Mouse (Mus musculus): ENCODE results near the gene Btk. TPM values are rescaled to one million over a fixed set of nuclear protein-coding genes. Genes with fewer than 3 reads are reported as not detected.
A peak's percentile ranks its signal among the peaks of the same experiment; 100 is the strongest.
"Not testable (repeated sequence)": the region's sequence is repeated elsewhere in the genome, so short reads cannot be mapped to it uniquely, and the experiment has no call there.

Gene Btk
- polyA plus RNA-seq, 1 experiment, result 14.4 TPM

DNA sequence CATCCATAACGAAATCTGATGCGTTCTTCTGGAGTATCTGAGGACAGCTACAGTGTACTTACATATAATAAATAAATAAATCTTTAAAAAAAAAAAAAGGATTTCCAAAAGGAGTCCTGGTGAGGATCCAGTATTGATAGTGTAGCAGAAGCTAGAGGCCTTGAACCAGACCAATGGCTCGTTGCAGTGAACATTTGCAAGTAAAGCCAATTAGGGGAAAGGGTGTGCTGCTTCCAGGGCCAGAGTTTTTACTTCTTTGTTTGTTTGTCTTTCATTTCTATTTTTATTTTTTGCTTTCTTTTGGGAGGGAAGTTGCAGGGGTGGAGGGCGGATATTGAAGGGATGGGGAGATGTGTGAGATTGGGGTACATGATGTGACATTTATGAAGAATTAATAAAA lies 30.0 kb downstream of the Btk start:
- 95% methylated on average over 4 of the region's 4 CpGs for WGBS
- TF ChIP-seq POLR2A (IDR thresholded peaks at IDR 0.05; ENCODE audit: low read depth, low read length), result no peak
- TF ChIP-seq CTCF (IDR thresholded peaks at IDR 0.05; ENCODE audit: extremely low read depth, insufficient read depth, insufficient read length, insufficient replicate concordance), result no peak
- no peak overlapping the region for H3K4me3 ChIP-seq (ENCODE audit: extremely low read depth, insufficient read depth, insufficient read length)
- peaks cover 7% of the 10 kb centered on the region for H3K36me3 ChIP-seq (ENCODE audit: control insufficient read depth, insufficient read depth, low read length)
- H3K27ac ChIP-seq (ENCODE audit: insufficient read depth, low read length), result no peak overlapping the region
- H3K4me1 ChIP-seq (ENCODE audit: control insufficient read depth, insufficient read depth, insufficient read length), result no peaks in the 10 kb centered on the region
- DNase-seq (ENCODE audit: low read depth in 1 of 2, low spot score in 2 of 2), result no peak
- no peaks in the 10 kb centered on the region for H3K27me3 ChIP-seq (ENCODE audit: control insufficient read depth, insufficient read depth, low read length)

DNA sequence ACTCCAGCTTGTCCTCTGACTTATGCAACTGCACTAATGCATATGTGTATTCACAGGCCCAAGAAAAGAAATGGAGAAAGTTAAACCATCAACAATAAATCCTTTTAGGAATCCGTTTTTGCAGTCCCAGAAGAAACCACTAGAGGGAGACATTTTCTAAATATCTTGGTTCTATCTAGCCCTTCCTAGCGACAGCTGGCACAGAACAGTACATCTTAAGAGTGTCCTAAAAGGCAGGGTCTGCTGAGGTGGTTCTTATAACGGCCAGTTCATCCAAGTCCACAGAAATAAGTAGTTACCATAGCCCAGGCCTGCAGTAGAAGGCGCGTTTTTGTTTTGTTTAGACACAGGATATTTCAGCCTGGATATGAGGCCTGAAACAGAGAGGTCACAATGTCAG lies 32.5 kb downstream of the Btk start:
- TF ChIP-seq POLR2A (IDR thresholded peaks at IDR 0.05; ENCODE audit: low read depth, low read length), result no peak
- TF ChIP-seq CTCF (IDR thresholded peaks at IDR 0.05; ENCODE audit: extremely low read depth, insufficient read depth, insufficient read length, insufficient replicate concordance), result no peak
- DNase-seq (ENCODE audit: low read depth in 1 of 2, low spot score in 2 of 2), result no peak
- H3K36me3 ChIP-seq (ENCODE audit: control insufficient read depth, insufficient read depth, low read length), result peaks cover 10% of the 10 kb centered on the region
- no peaks in the 10 kb centered on the region for H3K27me3 ChIP-seq (ENCODE audit: control insufficient read depth, insufficient read depth, low read length)
- 29% methylated on average over 5 of the region's 5 CpGs for WGBS
- H3K27ac ChIP-seq (ENCODE audit: insufficient read depth, low read length), result no peak overlapping the region
- H3K4me3 ChIP-seq (ENCODE audit: extremely low read depth, insufficient read depth, insufficient read length), result no peak overlapping the region
- H3K4me1 ChIP-seq (ENCODE audit: control insufficient read depth, insufficient read depth, insufficient read length), result no peaks in the 10 kb centered on the region

DNA sequence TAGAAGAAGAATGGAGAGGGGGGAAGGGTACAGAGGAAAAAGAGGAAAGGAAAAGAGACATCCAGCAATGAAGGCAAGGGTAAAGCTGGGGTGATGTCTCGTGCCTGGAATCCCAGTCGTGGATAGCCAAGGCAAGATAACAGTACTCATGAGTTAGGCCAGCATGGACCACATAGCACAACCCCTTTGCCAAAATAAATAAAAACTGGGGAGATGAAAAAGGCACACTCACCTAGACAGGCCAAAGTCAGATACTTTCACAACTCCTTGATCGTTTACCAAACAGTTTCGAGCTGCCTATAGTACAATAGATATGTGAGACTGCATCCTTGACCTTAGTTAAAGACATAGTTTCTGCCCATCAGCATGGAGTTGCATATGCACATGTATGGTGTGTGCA lies 36.0 kb downstream of the Btk start:
- no peak overlapping the region for H3K4me3 ChIP-seq (ENCODE audit: extremely low read depth, insufficient read depth, insufficient read length)
- H3K36me3 ChIP-seq (ENCODE audit: control insufficient read depth, insufficient read depth, low read length), result peaks cover 7% of the 10 kb centered on the region; the same call in 1 of the 2 replicates
- TF ChIP-seq CTCF (IDR thresholded peaks at IDR 0.05; ENCODE audit: extremely low read depth, insufficient read depth, insufficient read length, insufficient replicate concordance) (no peak), POLR2A (IDR thresholded peaks at IDR 0.05; ENCODE audit: low read depth, low read length) (no peak)
- H3K27ac ChIP-seq (ENCODE audit: insufficient read depth, low read length), result no peak overlapping the region
- no peak for DNase-seq (ENCODE audit: low read depth in 1 of 2, low spot score in 2 of 2)
- 89% methylated on average over 4 of the region's 4 CpGs for WGBS
- H3K27me3 ChIP-seq (ENCODE audit: control insufficient read depth, insufficient read depth, low read length), result no peaks in the 10 kb centered on the region
- H3K4me1 ChIP-seq (ENCODE audit: control insufficient read depth, insufficient read depth, insufficient read length), result no peaks in the 10 kb centered on the region

DNA sequence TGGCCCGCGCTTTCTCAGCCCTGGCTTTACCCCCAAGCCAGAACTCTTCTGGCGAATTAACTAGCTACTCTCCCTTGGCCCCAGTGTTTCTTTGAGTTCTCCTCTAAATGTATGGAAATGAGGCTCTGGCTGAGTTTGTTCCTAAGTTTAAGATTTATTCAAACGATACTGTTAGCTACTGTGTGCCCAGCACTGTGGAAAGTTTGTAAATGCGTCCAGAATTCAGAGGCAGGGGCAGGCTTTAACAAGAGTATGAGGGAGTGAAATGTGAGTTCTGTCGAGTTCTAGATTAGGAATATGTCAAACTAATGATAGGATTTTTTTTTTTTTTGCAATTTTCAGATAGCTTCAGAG lies 41.4 kb downstream of the Btk start:
- no peak for DNase-seq (ENCODE audit: low read depth in 1 of 2, low spot score in 2 of 2)
- TF ChIP-seq POLR2A (IDR thresholded peaks at IDR 0.05; ENCODE audit: low read depth, low read length) (no peak), CTCF (IDR thresholded peaks at IDR 0.05; ENCODE audit: extremely low read depth, insufficient read depth, insufficient read length, insufficient replicate concordance) (no peak)
- H3K27ac ChIP-seq (ENCODE audit: insufficient read depth, low read length), result no peak overlapping the region
- WGBS, result 33% methylated on average over 6 of the region's 6 CpGs
- H3K4me3 ChIP-seq (ENCODE audit: extremely low read depth, insufficient read depth, insufficient read length), result peak overlapping the region; percentile 98
- no peaks in the 10 kb centered on the region for H3K36me3 ChIP-seq (ENCODE audit: control insufficient read depth, insufficient read depth, low read length)
- H3K27me3 ChIP-seq (ENCODE audit: control insufficient read depth, insufficient read depth, low read length), result no peaks in the 10 kb centered on the region
- peaks cover 2% of the 10 kb centered on the region; the same call in 1 of the 2 replicates for H3K4me1 ChIP-seq (ENCODE audit: control insufficient read depth, insufficient read depth, insufficient read length)

DNA sequence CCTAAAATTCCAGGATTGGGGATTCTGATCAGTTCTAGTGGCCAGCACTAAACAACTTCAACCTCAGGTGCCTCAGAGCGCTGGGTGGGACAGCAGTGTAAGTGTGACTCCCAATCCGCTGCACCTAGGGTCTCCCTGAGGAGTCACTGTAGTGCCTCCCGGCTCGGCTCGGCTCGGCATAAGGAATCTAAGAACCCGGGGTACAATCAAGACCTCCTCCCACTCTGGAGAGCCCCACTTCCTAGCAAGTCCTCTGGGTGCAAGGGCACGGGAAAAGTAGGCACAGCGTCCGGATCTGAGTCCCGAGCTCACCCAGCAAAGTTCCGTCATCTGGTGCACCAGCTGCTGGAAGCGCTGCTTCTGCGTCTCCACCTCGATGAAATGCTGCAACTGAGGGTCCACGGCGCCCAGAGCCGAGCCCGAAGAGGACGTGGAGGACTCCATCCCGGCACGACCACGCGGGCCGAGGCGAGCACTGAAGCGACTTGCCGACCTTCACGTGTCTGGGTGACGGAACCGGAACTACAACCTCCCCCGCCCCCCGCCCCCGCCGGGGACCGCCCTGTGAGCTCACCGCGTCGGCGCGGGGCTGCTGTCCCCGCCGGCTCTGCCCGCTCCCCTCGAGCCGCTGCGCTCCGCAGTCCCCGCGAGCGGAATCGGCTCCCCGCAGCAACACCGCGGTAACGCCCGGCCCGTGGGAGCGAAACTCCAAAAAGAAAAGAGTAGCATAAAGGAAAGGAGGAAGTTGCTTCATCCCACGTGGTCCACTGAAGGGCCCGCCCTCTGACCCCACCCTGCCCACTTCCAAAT lies 42.0 kb downstream of the Btk start, which contains the start of gene Timm8a1:
Gene Timm8a1, minus strand, starts transcription at position 721 of the 810 bp plus-strand sequence.
- Histone ChIP-seq H3K27ac (ENCODE audit: insufficient read depth, low read length) (peak within 1 kb of the TSS; percentile 97), H3K27me3 (ENCODE audit: control insufficient read depth, insufficient read depth, low read length) (no peaks in the 10 kb centered on the region), H3K36me3 (ENCODE audit: control insufficient read depth, insufficient read depth, low read length) (no peaks in the 10 kb centered on the region), H3K4me1 (ENCODE audit: control insufficient read depth, insufficient read depth, insufficient read length) (peaks cover 2% of the 10 kb centered on the region; the same call in 1 of the 2 replicates), H3K4me3 (ENCODE audit: extremely low read depth, insufficient read depth, insufficient read length) (peak within 1 kb of the TSS; percentile 98)
- 38% methylated on average over 34 of the region's 61 CpGs for WGBS
- peak; percentile 32 to 49 for DNase-seq (ENCODE audit: low read depth in 1 of 2, low spot score in 2 of 2)
- TF ChIP-seq POLR2A (IDR thresholded peaks at IDR 0.05; ENCODE audit: low read depth, low read length) (no peak), CTCF (IDR thresholded peaks at IDR 0.05; ENCODE audit: extremely low read depth, insufficient read depth, insufficient read length, insufficient replicate concordance) (no peak)

DNA sequence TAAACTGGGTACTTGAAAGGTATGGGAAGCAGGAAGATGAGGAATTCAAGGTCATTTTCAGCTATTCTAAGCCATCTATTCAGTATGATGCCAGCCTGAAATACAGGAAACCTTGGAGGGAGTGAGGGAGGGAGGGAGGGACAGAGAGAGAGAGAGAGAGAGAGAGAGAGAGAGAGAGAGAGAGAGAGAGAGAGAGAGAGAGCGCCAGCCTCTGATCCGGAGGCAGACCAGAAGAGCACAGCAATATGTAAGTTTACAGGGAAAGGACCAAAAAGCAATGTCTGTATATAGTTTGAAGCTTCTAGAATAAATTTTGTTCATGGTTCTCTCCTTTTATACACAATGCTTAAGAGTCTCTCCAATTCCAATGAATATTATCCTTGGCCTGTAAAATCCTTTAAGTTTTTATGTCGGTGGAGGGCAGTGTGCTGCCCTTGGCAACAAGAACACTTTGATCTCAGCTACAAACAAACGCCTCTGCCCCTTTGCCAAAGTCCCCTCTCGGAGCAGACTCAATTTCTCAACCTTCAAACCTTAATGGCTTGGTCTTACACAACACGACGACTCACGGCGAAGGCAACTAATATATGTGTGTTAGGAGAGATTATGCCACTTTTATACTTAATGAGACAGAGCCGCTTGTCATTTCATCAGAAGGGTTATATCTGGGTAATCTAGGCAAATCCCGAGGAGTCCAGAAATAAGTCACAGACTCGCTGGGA lies 42.8 kb downstream of the Btk start:
- WGBS, result 27% methylated on average over 12 of the region's 12 CpGs
- H3K4me3 ChIP-seq (ENCODE audit: extremely low read depth, insufficient read depth, insufficient read length), result peak overlapping the region; percentile 98
- no peaks in the 10 kb centered on the region for H3K27me3 ChIP-seq (ENCODE audit: control insufficient read depth, insufficient read depth, low read length)
- DNase-seq (ENCODE audit: low read depth in 1 of 2, low spot score in 2 of 2), result no peak
- TF ChIP-seq CTCF (IDR thresholded peaks at IDR 0.05; ENCODE audit: extremely low read depth, insufficient read depth, insufficient read length, insufficient replicate concordance) (no peak), POLR2A (IDR thresholded peaks at IDR 0.05; ENCODE audit: low read depth, low read length) (no peak)
- peaks cover 2% of the 10 kb centered on the region; the same call in 1 of the 2 replicates for H3K4me1 ChIP-seq (ENCODE audit: control insufficient read depth, insufficient read depth, insufficient read length)
- no peak overlapping the region for H3K27ac ChIP-seq (ENCODE audit: insufficient read depth, low read length)
- H3K36me3 ChIP-seq (ENCODE audit: control insufficient read depth, insufficient read depth, low read length), result no peaks in the 10 kb centered on the region

DNA sequence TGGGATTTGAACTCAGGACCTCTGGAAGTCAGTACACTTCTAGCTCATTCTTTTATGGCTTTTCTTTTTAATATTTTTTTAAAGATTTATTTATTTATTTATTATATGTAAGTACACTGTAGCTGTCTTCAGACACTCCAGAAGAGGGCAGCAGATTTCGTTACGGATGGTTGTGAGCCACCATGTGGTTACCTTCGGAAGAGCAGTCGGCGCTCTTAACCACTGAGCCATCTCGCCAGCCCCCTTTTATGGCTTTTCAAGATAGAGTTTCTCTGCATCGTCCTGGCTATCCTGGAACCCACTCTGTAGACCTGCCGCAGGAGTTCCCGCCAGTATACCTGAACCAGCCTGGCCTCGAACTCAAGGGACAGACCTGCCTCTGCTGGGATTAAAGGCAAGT lies 43.6 kb downstream of the Btk start:
- not testable (repeated sequence) for H3K27me3 ChIP-seq (ENCODE audit: control insufficient read depth, insufficient read depth, low read length); H3K27ac ChIP-seq (ENCODE audit: insufficient read depth, low read length); H3K4me1 ChIP-seq (ENCODE audit: control insufficient read depth, insufficient read depth, insufficient read length); H3K36me3 ChIP-seq (ENCODE audit: control insufficient read depth, insufficient read depth, low read length); H3K4me3 ChIP-seq (ENCODE audit: extremely low read depth, insufficient read depth, insufficient read length)
- WGBS, result 50% methylated on average over 10 of the region's 10 CpGs
- peak in 1 of 2 experiments; percentile 19 for DNase-seq (ENCODE audit: low read depth in 1 of 2, low spot score in 2 of 2)

Measured in spleen, adult 2 months (tissue).